In genomic region chr6:52183311-52184080, GRCm38 (mm10) we compare ENCODE assay signal across 12 mouse cellular contexts. TPM values are rescaled to one million over a fixed set of nuclear protein-coding genes. Genes with fewer than 3 reads are reported as not detected.
DNase-seq lines count a peak whose midpoint lies in the region; ATAC-seq and TF ChIP-seq lines count a peak whose summit lies in the region.
"Had no signal": no experiment of that assay in that cellular context is flagged by ENCODE, and none has a peak within 500 bp of the region (broad histone marks: within the 10 kb centered on the region; RNA-seq: fewer than 3 reads in every experiment).

No protein-coding gene starts in this region.

- no peaks in the 10 kb centered on the region for H3K36me3 ChIP-seq in heart, embryonic 10.5 days
- H3K36me3 ChIP-seq in hindbrain, postnatal 0 days (ENCODE audit: insufficient read depth, low read length): no peaks in the 10 kb centered on the region
- H3K36me3 ChIP-seq in small intestine, adult 2 months (ENCODE audit: control insufficient read depth, insufficient read depth, low read length): no peaks in the 10 kb centered on the region
- no peaks in the 10 kb centered on the region for H3K36me3 ChIP-seq in forebrain, postnatal 0 days (ENCODE audit: insufficient read depth)
- H3K36me3 ChIP-seq: heart, embryonic 12.5 days had no signal

- TF ChIP-seq POLR2A in small intestine, adult 2 months (IDR thresholded peaks at IDR 0.05; ENCODE audit: low read depth, low read length): no peak

- no peak overlapping the region for H3K4me3 ChIP-seq in heart, embryonic 10.5 days
- H3K4me3 ChIP-seq in hindbrain, postnatal 0 days (ENCODE audit: low read length): no peak overlapping the region
- H3K4me3 ChIP-seq in small intestine, adult 2 months (ENCODE audit: low read depth, low read length): no peak overlapping the region
- no peak overlapping the region for H3K4me3 ChIP-seq in forebrain, postnatal 0 days (ENCODE audit: low read depth, low read length)
- H3K4me3 ChIP-seq: forebrain, embryonic 13.5 days; heart, embryonic 12.5 days had no signal

- no peak for TF ChIP-seq CTCF in hindbrain, postnatal 0 days (IDR thresholded peaks at IDR 0.05; ENCODE audit: low read depth)
- TF ChIP-seq CTCF in small intestine, adult 2 months (IDR thresholded peaks at IDR 0.05; ENCODE audit: extremely low read depth, insufficient read length, insufficient replicate concordance, low read depth, low read length): no peak
- no peak for TF ChIP-seq CTCF in forebrain, postnatal 0 days (IDR thresholded peaks at IDR 0.05; ENCODE audit: low read depth)

- H3K9ac ChIP-seq in hindbrain, postnatal 0 days (replicated peaks; ENCODE audit: low read length): no peak overlapping the region
- no peak overlapping the region for H3K9ac ChIP-seq in forebrain, postnatal 0 days
- H3K9ac ChIP-seq: forebrain, embryonic 13.5 days; heart, embryonic 12.5 days had no signal

- intact Hi-C loops in heart, postnatal 36 days (cut with DNase I): no loop called here

- 0 out of 2 replicates have a peak overlapping the region, but pooled peaks have one; percentile 5 for H3K4me2 ChIP-seq in hindbrain, postnatal 0 days (ENCODE audit: low read depth, low read length)
- H3K4me2 ChIP-seq in forebrain, postnatal 0 days (ENCODE audit: low read depth): no peak overlapping the region
- H3K4me2 ChIP-seq: forebrain, embryonic 13.5 days; heart, embryonic 12.5 days had no signal

- H3K4me1 ChIP-seq in heart, embryonic 10.5 days: peaks cover 4% of the 10 kb centered on the region; the same call in 1 of the 2 replicates
- H3K4me1 ChIP-seq in hindbrain, postnatal 0 days (ENCODE audit: insufficient read depth, low read length): 0 out of 2 replicates have a peak, but pooled peaks cover 4% of the 10 kb centered on the region
- H3K4me1 ChIP-seq in small intestine, adult 2 months (ENCODE audit: control insufficient read depth, insufficient read depth, insufficient read length, low read length): peaks cover 12% of the 10 kb centered on the region
- no peaks in the 10 kb centered on the region for H3K4me1 ChIP-seq in forebrain, postnatal 0 days (ENCODE audit: insufficient read depth)
- H3K4me1 ChIP-seq: forebrain, embryonic 13.5 days; heart, embryonic 12.5 days had no signal

- 15% methylated on average over 10 of the region's 10 CpGs for WGBS in heart, embryonic 10.5 days
- 13% methylated on average over 10 of the region's 10 CpGs for WGBS in hindbrain, postnatal 0 days
- 15% methylated on average over 10 of the region's 10 CpGs for WGBS in small intestine, adult 2 months
- WGBS in forebrain, postnatal 0 days: 7% methylated on average over 10 of the region's 10 CpGs

- peak overlapping the region; percentile 12; the same call in 1 of the 2 replicates for H3K27ac ChIP-seq in heart, embryonic 10.5 days
- 0 out of 2 replicates have a peak overlapping the region, but pooled peaks have one; percentile 45 for H3K27ac ChIP-seq in hindbrain, postnatal 0 days
- peak overlapping the region; percentile 3; the same call in 1 of the 2 replicates for H3K27ac ChIP-seq in small intestine, adult 2 months (ENCODE audit: insufficient read depth, low read depth, low read length)
- H3K27ac ChIP-seq in forebrain, postnatal 0 days (ENCODE audit: low read depth, low read length): no peak overlapping the region
- H3K27ac ChIP-seq: forebrain, embryonic 13.5 days had no signal

- peaks cover 100% of the 10 kb centered on the region for H3K27me3 ChIP-seq in heart, embryonic 10.5 days (ENCODE audit: insufficient read depth, poor library complexity, severe bottlenecking)
- peaks cover 97% of the 10 kb centered on the region for H3K27me3 ChIP-seq in hindbrain, postnatal 0 days (ENCODE audit: insufficient read depth, low read length)
- peaks cover 29% of the 10 kb centered on the region for H3K27me3 ChIP-seq in small intestine, adult 2 months (ENCODE audit: control insufficient read depth, insufficient read depth, low read length)
- H3K27me3 ChIP-seq in forebrain, postnatal 0 days (ENCODE audit: insufficient read depth, low read length): peaks cover 100% of the 10 kb centered on the region

- no peak for DNase-seq in heart, embryonic 10.5 days (ENCODE audit: low spot score)
- DNase-seq in heart, postnatal 36 days: no peak
- no peak for DNase-seq in hindbrain, postnatal 0 days (ENCODE audit: low spot score)
- DNase-seq in kidney, postnatal 25 days: peak; percentile 67 to 86
- DNase-seq in layer of hippocampus, adult 9-10 months (ENCODE audit: low spot score): no peak
- DNase-seq in urinary bladder, postnatal 10 days (ENCODE audit: low spot score): no peak
- DNase-seq in forebrain, postnatal 0 days: no peak
- DNase-seq: right cerebral cortex, postnatal 4 days had no signal

- no peak for ATAC-seq in hindbrain, postnatal 0 days
- ATAC-seq in forebrain, postnatal 0 days: no peak
- ATAC-seq: forebrain, embryonic 13.5 days had no signal

- H3K9me3 ChIP-seq in heart, embryonic 10.5 days: no peaks in the 10 kb centered on the region
- no peaks in the 10 kb centered on the region for H3K9me3 ChIP-seq in hindbrain, postnatal 0 days (ENCODE audit: low read length)
- H3K9me3 ChIP-seq in forebrain, postnatal 0 days (ENCODE audit: low read length): no peaks in the 10 kb centered on the region
- H3K9me3 ChIP-seq: forebrain, embryonic 13.5 days; heart, embryonic 12.5 days had no signal

RNA-seq across cellular contexts. Expression of gene 5730596B20Rik, which starts 6.2 kb away (rescaled TPM):
- polyA plus RNA-seq in heart, embryonic 10.5 days (2016; fragmentation: Nextera tagmentation; extraction: Ambion mirVana): 0.07 and 1.5 TPM in 2 replicates
- total RNA-seq in heart, postnatal 36 days (2021): under 1 TPM in 1 of 2 experiments, not detected in 1; 0.08 TPM
- 1.1 and 1.2 TPM in 2 replicates for total RNA-seq in hindbrain, postnatal 0 days (2014; rRNA removed)
- polyA plus RNA-seq in hindbrain, postnatal 0 days (2015; fragmentation: Nextera tagmentation; extraction: Ambion mirVana): 1.3 and 1.5 TPM in 2 replicates
- 0.10 TPM in 1 of 2 replicates, not detected in the other for polyA plus RNA-seq in small intestine, adult 2 months (2012; rRNA removed)
- total RNA-seq in forebrain, postnatal 0 days (2014; rRNA removed): not detected in 2 replicates
- polyA plus RNA-seq in forebrain, postnatal 0 days (2015; fragmentation: Nextera tagmentation; extraction: Ambion mirVana): not detected in 2 replicates
- total RNA-seq: layer of hippocampus, postnatal 10 days had no signal
- polyA plus RNA-seq: forebrain, embryonic 13.5 days had no signal

RNA-seq across cellular contexts. Expression of gene Hoxa4, which starts 8.1 kb away (rescaled TPM):
- 0.17 and 1.4 TPM in 2 replicates for polyA plus RNA-seq in heart, embryonic 10.5 days (2016; fragmentation: Nextera tagmentation; extraction: Ambion mirVana)
- total RNA-seq in heart, postnatal 36 days (2021): under 1 TPM; 0.43 to 0.67 TPM
- total RNA-seq in hindbrain, postnatal 0 days (2014; rRNA removed): 4.8 and 7.3 TPM in 2 replicates
- 10.5 and 12.0 TPM in 2 replicates for polyA plus RNA-seq in hindbrain, postnatal 0 days (2015; fragmentation: Nextera tagmentation; extraction: Ambion mirVana)
- polyA plus RNA-seq in small intestine, adult 2 months (2012; rRNA removed): 2.3 and 2.4 TPM in 2 replicates
- total RNA-seq in forebrain, postnatal 0 days (2014; rRNA removed): not detected in 2 replicates
- not detected in 2 replicates for polyA plus RNA-seq in forebrain, postnatal 0 days (2015; fragmentation: Nextera tagmentation; extraction: Ambion mirVana)
- total RNA-seq: layer of hippocampus, postnatal 10 days had no signal
- polyA plus RNA-seq: forebrain, embryonic 13.5 days had no signal

RNA-seq across cellular contexts. Expression of gene Hoxa2, which starts 18.9 kb away (rescaled TPM):
- polyA plus RNA-seq in heart, embryonic 10.5 days (2016; fragmentation: Nextera tagmentation; extraction: Ambion mirVana): 4.3 and 10.3 TPM in 2 replicates
- total RNA-seq in heart, postnatal 36 days (2021): under 1 TPM in 1 of 2 experiments, not detected in 1; 0.62 TPM
- total RNA-seq in hindbrain, postnatal 0 days (2014; rRNA removed): 20.3 and 24.3 TPM in 2 replicates
- polyA plus RNA-seq in hindbrain, postnatal 0 days (2015; fragmentation: Nextera tagmentation; extraction: Ambion mirVana): 16.3 and 16.5 TPM in 2 replicates
- 0.83 and 1.0 TPM in 2 replicates for polyA plus RNA-seq in small intestine, adult 2 months (2012; rRNA removed)
- not detected in 2 replicates for total RNA-seq in forebrain, postnatal 0 days (2014; rRNA removed)
- polyA plus RNA-seq in forebrain, postnatal 0 days (2015; fragmentation: Nextera tagmentation; extraction: Ambion mirVana): not detected in 2 replicates
- total RNA-seq: layer of hippocampus, postnatal 10 days had no signal
- polyA plus RNA-seq: forebrain, embryonic 13.5 days had no signal

RNA-seq across cellular contexts. Expression of gene Hoxa5, which starts 20.9 kb away (rescaled TPM):
- 0.58 and 6.0 TPM in 2 replicates for polyA plus RNA-seq in heart, embryonic 10.5 days (2016; fragmentation: Nextera tagmentation; extraction: Ambion mirVana)
- under 1 TPM; 0.62 to 0.72 TPM for total RNA-seq in heart, postnatal 36 days (2021)
- 99.2 and 108 TPM in 2 replicates for total RNA-seq in hindbrain, postnatal 0 days (2014; rRNA removed)
- 81.7 and 89.4 TPM in 2 replicates for polyA plus RNA-seq in hindbrain, postnatal 0 days (2015; fragmentation: Nextera tagmentation; extraction: Ambion mirVana)
- polyA plus RNA-seq in small intestine, adult 2 months (2012; rRNA removed): 3.5 and 4.7 TPM in 2 replicates
- not detected in 2 replicates for total RNA-seq in forebrain, postnatal 0 days (2014; rRNA removed)
- polyA plus RNA-seq in forebrain, postnatal 0 days (2015; fragmentation: Nextera tagmentation; extraction: Ambion mirVana): not detected in 2 replicates
- total RNA-seq: layer of hippocampus, postnatal 10 days had no signal
- polyA plus RNA-seq: forebrain, embryonic 13.5 days had no signal

RNA-seq across cellular contexts. Expression of gene Hoxa6, which starts 25.0 kb away (rescaled TPM):
- 0.30 TPM in 1 of 2 replicates, not detected in the other for polyA plus RNA-seq in heart, embryonic 10.5 days (2016; fragmentation: Nextera tagmentation; extraction: Ambion mirVana)
- total RNA-seq in heart, postnatal 36 days (2021): not detected
- total RNA-seq in hindbrain, postnatal 0 days (2014; rRNA removed): 12.3 and 25.8 TPM in 2 replicates
- polyA plus RNA-seq in hindbrain, postnatal 0 days (2015; fragmentation: Nextera tagmentation; extraction: Ambion mirVana): 6.0 and 7.7 TPM in 2 replicates
- polyA plus RNA-seq in small intestine, adult 2 months (2012; rRNA removed): 0.15 and 0.52 TPM in 2 replicates
- not detected in 2 replicates for total RNA-seq in forebrain, postnatal 0 days (2014; rRNA removed)
- not detected in 2 replicates for polyA plus RNA-seq in forebrain, postnatal 0 days (2015; fragmentation: Nextera tagmentation; extraction: Ambion mirVana)
- total RNA-seq: layer of hippocampus, postnatal 10 days had no signal
- polyA plus RNA-seq: forebrain, embryonic 13.5 days; heart, embryonic 12.5 days had no signal

Comparison
In these comparisons a context has a peak if more than half of its experiments do, and no peak if none do; other contexts are left out.
1. DNase-seq: peak in kidney, postnatal 25 days (2 of 2); none in heart, embryonic 10.5 days (single experiment), heart, postnatal 36 days (0 of 2), hindbrain, postnatal 0 days (single experiment), layer of hippocampus, adult 9-10 months (single experiment), urinary bladder, postnatal 10 days (single experiment) and forebrain, postnatal 0 days (single experiment).